8 mouse cellular contexts compared by ENCODE assay signal in genomic region chr11:118201833-118202409, GRCm38 (mm10). TPM values are rescaled to one million over a fixed set of nuclear protein-coding genes. Genes with fewer than 3 reads are reported as not detected.
DNase-seq lines count a peak whose midpoint lies in the region; ATAC-seq and TF ChIP-seq lines count a peak whose summit lies in the region.

No protein-coding gene starts in this region.

- peak overlapping the region; percentile 48 for H3K9ac ChIP-seq in kidney, embryonic 15.5 days
- H3K9ac ChIP-seq in midbrain, postnatal 0 days (replicated peaks; ENCODE audit: low read length, poor library complexity, severe bottlenecking) = peak overlapping the region; percentile 82

- no peak for DNase-seq in left cerebral cortex, adult 2 months (ENCODE audit: extremely low spot score in 1 of 2, low spot score in 2 of 2)
- no peak for DNase-seq in left cerebral cortex, adult 11 months (ENCODE audit: low spot score)
- no peak for DNase-seq in forebrain, embryonic 10.5 days (ENCODE audit: extremely low spot score, low spot score)
- DNase-seq in midbrain, postnatal 0 days (ENCODE audit: low spot score) = peak; percentile 35
- no peak for DNase-seq in layer of hippocampus, postnatal 25 days (ENCODE audit: extremely low spot score in 1 of 2, low spot score in 1 of 2)
- no peak for DNase-seq in Muller cell, postnatal 12 days (ENCODE audit: inconsistent ontology term)
- no peak for DNase-seq in layer of hippocampus, postnatal 36 days

- H3K4me3 ChIP-seq in left cerebral cortex, adult 2 months = peak overlapping the region; percentile 68
- H3K4me3 ChIP-seq in forebrain, embryonic 10.5 days = peak overlapping the region; percentile 53
- H3K4me3 ChIP-seq in kidney, embryonic 15.5 days (replicated peaks) = peak overlapping the region; percentile 46
- peak overlapping the region; percentile 42 for H3K4me3 ChIP-seq in midbrain, postnatal 0 days (ENCODE audit: low read depth, low read length)

- 15% methylated on average over 9 of the region's 9 CpGs for WGBS in forebrain, embryonic 10.5 days
- 10% methylated on average over 9 of the region's 9 CpGs for WGBS in kidney, embryonic 15.5 days
- WGBS in midbrain, postnatal 0 days = 6% methylated on average over 9 of the region's 9 CpGs

- H3K9me3 ChIP-seq in forebrain, embryonic 10.5 days = no peaks in the 10 kb centered on the region
- no peaks in the 10 kb centered on the region for H3K9me3 ChIP-seq in kidney, embryonic 15.5 days (replicated peaks)
- no peaks in the 10 kb centered on the region for H3K9me3 ChIP-seq in midbrain, postnatal 0 days (ENCODE audit: low read length)

- intact Hi-C loops in left cerebral cortex, adult 2 months (cut with DNase I) = loop anchor here (1.0 kb wide), 1 partner anchor 10 kb away; no protein-coding TSS in a partner anchor

- no peak for TF ChIP-seq CTCF in left cerebral cortex, adult 2 months (IDR thresholded peaks at IDR 0.05)
- no peak for TF ChIP-seq CTCF in midbrain, postnatal 0 days (IDR thresholded peaks at IDR 0.05)

- H3K27me3 ChIP-seq in forebrain, embryonic 10.5 days (ENCODE audit: poor library complexity, severe bottlenecking) = no peaks in the 10 kb centered on the region
- H3K27me3 ChIP-seq in kidney, embryonic 15.5 days = no peaks in the 10 kb centered on the region
- no peaks in the 10 kb centered on the region for H3K27me3 ChIP-seq in midbrain, postnatal 0 days (ENCODE audit: insufficient read depth, low read length)

- no peaks in the 10 kb centered on the region for H3K36me3 ChIP-seq in forebrain, embryonic 10.5 days (replicated peaks)
- H3K36me3 ChIP-seq in kidney, embryonic 15.5 days = no peaks in the 10 kb centered on the region
- H3K36me3 ChIP-seq in midbrain, postnatal 0 days (ENCODE audit: insufficient read depth, low read length) = no peaks in the 10 kb centered on the region

- ATAC-seq in kidney, embryonic 15.5 days (replicated peaks; ENCODE audit: low FRiP score) = peak; percentile 31
- peak; percentile 55; the same call in 1 of the 2 replicates for ATAC-seq in midbrain, postnatal 0 days (ENCODE audit: low FRiP score)

- peaks cover 71% of the 10 kb centered on the region for H3K4me1 ChIP-seq in forebrain, embryonic 10.5 days
- H3K4me1 ChIP-seq in kidney, embryonic 15.5 days = peaks cover 72% of the 10 kb centered on the region
- H3K4me1 ChIP-seq in midbrain, postnatal 0 days (ENCODE audit: insufficient read depth, low read length) = peaks cover 43% of the 10 kb centered on the region

- peak overlapping the region; percentile 98 for H3K27ac ChIP-seq in left cerebral cortex, adult 2 months
- peak overlapping the region; percentile 82 for H3K27ac ChIP-seq in forebrain, embryonic 10.5 days
- peak overlapping the region; percentile 86 for H3K27ac ChIP-seq in kidney, embryonic 15.5 days
- peak overlapping the region; percentile 94 for H3K27ac ChIP-seq in midbrain, postnatal 0 days (ENCODE audit: low read depth, low read length)

- peak overlapping the region; percentile 74 for H3K4me2 ChIP-seq in kidney, embryonic 15.5 days
- peak overlapping the region; percentile 80 for H3K4me2 ChIP-seq in midbrain, postnatal 0 days (ENCODE audit: low read depth, low read length, poor library complexity, severe bottlenecking)

RNA-seq across cellular contexts. Expression of gene Cyth1, which starts 46.5 kb away (rescaled TPM):
- total RNA-seq in left cerebral cortex, adult 2 months (2021) = 10 to 100 TPM; 65.2 to 69.3 TPM
- 10.1 and 11.5 TPM in 2 replicates for polyA plus RNA-seq in forebrain, embryonic 10.5 days (2016; fragmentation: Nextera tagmentation; extraction: Ambion mirVana)
- polyA plus RNA-seq in kidney, embryonic 15.5 days (2015; fragmentation: Nextera tagmentation; extraction: Ambion mirVana) = 16.4 and 16.5 TPM in 2 replicates
- total RNA-seq in midbrain, postnatal 0 days (2014; rRNA removed) = 40.2 and 54.1 TPM in 2 replicates
- 20.0 and 21.6 TPM in 2 replicates for polyA plus RNA-seq in midbrain, postnatal 0 days (2015; fragmentation: Nextera tagmentation; extraction: Ambion mirVana)
- 10 to 100 TPM; 96.3 to 99.2 TPM for total RNA-seq in layer of hippocampus, postnatal 25 days (2021)
- 100 to 1,000 TPM in 1 of 2 experiments, 10 to 100 TPM in 1; 84.3 to 103 TPM for total RNA-seq in layer of hippocampus, postnatal 36 days (2021)
